Mouse (Mus musculus) heart, postnatal 0 days (tissue): ENCODE data around the gene Slc44a5.

Experiments
- CTCF ChIP-seq: IDR thresholded peaks from 2 replicates; pipeline ENCODE4 v1.5.1; 2016; ENCODE audit warnings: antibody characterized with exemption, control low read depth, low read depth
- EP300 ChIP-seq: IDR thresholded peaks from 2 replicates; pipeline ENCODE4 v1.6.1; 2016; ENCODE audit warnings: antibody characterized with exemption, low read depth

GRCm38 (mm10) chr3:154212551-154212950 is 239.3 kb downstream of the Slc44a5 start:
- TF ChIP-seq CTCF, result no peak
- TF ChIP-seq EP300, result no peak
